Mouse (Mus musculus) monocyte, adult 5-6 weeks (primary cell): ENCODE data around the gene Hoxd10. TPM values are rescaled to one million over a fixed set of nuclear protein-coding genes. Genes with fewer than 3 reads are reported as not detected.
A peak's percentile ranks its signal among the peaks of the same experiment; 100 is the strongest.

Experiments used
- ATAC-seq: fragments of 153-309, 156-312 bp; replicated peaks from 2 replicates; pipeline ENCODE4 v1.8.0; 2017; ENCODE audit warnings: mild to moderate bottlenecking; ENCODE audit not compliant: low TSS enrichment, insufficient number of reproducible peaks, severe bottlenecking, poor library complexity, low FRiP score
- total RNA-seq: library from RNA; stranded (forward); fragments of 200-1000, 200-491, 200-594 nt; gene quantifications from 3 replicates; pipeline ENCODE4 v1.2.3, GENCODE M21; 2017

The Hoxd10 gene
- total RNA-seq, 1 experiment from 2014 or later = not detected

DNA sequence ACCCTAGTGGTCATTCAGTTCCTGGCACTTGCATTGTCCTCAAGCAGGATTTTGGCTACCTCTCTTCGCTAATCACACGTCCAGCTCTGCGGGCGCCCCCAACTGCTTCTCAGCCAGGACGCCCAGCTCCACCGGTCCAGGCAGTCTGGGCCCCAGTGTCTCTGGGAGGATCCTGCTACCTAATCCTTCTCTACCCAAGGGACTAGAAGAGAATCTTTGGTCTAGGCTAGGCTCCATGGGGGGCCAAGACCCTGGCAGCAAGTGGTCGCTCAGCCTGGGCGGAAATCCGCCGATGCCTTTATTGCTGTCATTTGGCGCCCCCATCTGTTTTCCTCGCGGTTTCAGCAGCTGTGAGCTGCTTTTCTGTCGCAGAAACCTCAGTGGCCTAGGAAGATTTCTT is 30.0 kb upstream of the Hoxd10 start:
- no peak for ATAC-seq

DNA sequence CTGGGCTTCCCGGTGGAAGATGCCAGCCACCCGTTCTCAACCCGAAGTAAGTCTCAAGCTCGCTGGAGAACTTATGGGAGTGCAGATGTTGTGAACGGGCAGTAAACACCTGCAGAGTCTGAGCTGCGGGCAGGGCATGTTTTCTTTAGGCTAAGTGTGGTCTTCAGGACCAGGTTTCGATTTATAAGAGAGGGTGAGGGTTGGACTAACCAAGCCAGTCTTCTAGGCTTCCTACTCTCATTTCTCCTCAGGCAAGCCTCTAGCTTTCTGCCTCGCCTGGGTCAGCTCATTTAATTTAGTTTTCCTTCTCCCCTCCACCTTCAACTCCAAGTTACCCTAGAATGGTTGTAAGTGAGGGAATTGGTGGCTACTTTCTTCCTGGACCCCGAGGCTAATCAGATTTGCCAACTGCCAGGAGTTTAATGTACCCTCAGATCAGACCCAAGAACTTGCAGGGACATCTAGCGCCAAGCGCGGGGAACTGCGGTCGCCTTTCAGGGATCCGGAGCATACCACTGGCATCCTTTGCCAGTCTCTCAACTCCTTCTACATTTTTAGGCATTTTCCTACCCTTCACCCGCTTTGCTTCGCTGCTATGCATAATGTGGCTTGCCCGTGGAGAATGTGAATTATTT is 28.3 kb upstream of the Hoxd10 start:
- no peak for ATAC-seq

DNA sequence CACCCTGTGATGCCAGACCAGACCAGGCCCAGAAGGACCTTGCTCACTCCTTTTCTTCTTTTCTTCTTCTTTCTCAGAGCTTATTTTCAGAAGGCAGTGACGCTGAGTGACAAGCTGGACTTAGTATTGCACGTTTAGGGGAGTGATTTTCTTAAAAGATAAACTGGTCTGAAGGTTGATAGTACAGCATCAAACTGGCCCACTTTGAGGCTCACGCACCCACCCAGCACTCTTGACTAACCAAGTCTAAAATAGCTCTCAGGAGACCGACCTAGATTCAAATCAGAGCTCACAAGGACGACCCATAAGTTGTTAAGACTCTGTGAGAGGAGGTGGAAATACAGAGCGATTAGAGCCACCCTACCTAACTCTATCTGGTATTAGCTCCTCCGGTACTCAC is 25.3 kb upstream of the Hoxd10 start:
- no peak for ATAC-seq

DNA sequence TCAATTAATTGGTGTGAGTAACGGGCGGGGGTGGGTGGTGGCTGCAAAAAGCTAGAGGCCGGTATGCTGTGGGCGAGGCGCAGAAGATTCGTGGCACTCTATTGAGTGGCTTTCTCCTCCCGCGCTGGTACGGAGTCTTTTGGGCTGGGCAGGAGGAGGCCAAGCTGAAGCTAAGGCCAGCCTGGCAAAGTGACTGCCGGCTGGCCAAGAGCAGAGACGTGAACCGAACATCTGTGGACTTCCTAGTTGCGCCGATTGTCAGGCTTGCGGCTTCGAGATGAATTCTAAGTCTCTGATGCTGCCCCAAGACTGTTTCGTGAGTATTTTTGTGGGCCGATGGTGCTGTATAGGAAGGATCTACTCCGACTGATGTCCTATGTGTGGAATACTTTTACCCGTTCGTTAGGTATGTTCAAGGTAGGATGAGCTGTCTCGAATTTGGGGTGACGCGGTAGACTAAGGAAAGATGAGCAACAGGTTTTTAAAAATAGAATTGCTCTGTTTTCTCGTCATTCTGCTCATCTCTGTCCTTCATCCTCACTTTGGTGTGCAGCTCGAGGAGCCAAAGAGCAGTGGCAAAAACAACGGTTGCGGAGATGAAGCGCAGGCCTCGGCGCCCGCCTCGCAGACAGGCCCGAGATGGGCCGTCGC is 24.4 kb upstream of the Hoxd10 start:
- no peak for ATAC-seq

DNA sequence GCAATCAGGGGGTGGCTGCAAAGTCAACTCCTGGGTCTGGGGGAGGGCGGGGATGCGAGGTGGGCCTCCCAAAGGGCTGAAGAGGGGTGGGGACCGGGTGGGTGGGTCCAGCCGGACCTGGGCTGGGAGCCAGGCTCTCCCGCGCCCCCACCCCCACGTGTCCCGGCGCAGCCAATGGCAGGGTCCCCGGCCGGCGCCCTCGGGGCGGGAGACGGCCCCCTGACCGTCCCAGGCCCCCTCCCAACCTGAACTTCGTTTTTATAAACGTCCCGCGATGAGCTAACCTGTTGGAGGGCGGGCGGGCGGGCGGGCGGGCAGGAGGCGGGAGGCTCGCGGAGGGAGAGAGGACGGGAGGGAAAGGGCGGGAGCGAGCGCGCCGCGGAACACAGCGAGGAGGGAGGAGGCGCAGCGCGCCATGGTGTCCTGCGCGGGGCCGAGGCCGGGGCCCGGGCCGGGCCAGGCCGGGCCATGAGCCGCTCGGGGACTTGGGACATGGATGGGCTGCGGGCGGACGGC is 23.8 kb upstream of the Hoxd10 start, which contains the start of gene Hoxd13:
Hoxd13 (plus strand) TSS at position 469 of the 516 bp plus-strand sequence.
- ATAC-seq = no peak

DNA sequence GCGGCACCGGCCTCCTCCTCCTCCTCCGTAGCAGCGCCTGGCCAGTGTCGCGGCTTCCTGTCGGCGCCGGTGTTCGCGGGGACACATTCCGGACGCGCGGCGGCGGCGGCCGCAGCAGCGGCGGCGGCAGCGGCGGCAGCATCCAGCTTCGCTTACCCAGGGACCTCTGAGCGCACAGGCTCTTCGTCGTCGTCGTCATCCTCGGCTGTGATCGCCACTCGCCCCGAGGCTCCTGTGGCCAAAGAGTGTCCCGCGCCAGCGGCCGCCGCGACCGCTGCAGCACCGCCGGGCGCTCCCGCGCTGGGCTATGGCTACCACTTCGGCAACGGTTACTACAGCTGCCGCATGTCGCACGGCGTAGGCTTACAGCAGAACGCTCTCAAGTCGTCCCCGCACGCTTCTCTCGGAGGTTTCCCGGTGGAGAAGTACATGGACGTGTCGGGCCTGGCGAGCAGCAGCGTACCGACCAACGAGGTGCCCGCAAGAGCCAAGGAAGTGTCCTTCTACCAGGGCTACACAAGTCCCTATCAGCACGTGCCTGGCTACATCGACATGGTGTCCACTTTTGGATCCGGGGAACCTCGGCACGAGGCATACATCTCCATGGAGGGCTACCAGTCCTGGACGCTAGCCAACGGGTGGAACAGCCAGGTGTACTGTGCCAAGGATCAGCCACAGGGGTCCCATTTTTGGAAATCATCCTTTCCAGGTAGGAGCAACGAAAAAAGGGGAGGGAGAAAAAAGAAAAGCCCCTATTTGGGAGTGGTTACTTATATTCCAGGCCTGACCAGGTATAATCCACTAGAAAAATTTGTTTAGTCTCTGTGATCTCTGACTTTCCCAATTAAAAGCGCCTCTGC is 23.1 kb upstream of the Hoxd10 start:
- ATAC-seq = no peak

DNA sequence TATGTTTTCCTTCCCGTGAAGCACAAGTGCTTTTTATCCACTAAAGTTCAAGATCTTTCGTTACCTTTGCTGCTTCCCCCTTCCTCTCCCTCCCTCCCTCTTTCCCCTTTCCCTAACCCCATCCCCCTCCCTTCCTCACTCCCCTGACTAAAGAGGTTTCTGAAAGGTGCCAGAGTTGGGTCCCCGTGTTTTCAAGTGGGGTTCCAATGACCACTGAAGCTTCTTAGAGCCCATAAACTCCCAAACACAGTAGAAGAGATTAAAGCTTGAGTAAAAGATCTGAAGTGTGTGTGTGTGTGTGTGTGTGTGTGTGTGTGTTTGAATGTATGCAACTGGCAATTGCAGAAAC is 22.5 kb upstream of the Hoxd10 start:
- ATAC-seq = no peak

DNA sequence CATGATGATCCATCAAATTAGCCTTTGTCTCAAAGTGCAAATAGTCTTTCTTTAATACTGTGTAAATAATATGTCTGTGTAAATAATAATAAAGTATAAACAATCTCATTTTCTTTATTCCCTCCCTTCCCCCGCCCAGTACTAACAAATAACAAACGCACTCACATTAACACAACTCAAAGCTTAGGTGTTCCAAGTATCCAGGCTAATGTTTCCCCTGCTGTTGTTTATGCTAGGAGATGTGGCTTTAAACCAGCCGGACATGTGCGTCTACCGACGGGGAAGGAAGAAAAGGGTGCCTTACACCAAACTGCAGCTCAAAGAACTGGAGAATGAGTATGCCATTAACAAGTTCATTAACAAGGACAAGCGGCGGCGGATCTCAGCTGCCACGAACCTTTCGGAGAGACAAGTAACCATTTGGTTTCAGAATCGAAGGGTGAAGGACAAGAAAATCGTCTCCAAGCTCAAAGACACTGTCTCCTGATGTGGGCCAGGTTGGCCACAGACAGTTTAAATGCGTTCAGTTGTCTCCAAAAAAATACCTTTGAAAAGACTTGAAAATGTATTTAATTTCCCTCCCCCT is 22.0 kb upstream of the Hoxd10 start:
- ATAC-seq = no peak

DNA sequence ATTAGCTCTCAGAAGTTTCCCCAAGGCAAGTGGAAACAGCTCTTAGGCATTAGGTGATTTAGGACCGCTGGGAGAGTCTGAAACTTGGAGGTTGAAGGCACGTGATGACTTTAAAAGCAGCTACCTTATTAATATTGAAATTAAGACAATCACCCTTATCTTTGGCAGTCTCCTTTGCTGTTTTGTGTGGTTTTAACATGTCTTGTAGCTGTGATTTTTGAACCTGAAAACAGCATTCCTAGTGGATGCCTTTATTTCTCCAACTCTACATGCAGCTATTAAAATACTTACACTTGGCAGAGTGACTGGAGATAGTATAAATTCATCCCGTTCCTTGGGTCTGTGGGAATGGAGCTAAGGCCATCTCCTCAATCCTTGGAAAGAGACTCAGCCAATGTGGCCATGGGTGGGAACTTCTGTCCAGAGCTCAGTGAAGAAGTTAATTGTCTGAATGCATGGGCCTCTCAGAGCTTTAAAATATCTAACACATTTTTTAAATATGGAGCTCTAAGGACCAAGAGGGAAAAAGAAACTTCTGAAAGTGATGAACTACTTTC is 21.0 kb upstream of the Hoxd10 start:
- no peak for ATAC-seq

DNA sequence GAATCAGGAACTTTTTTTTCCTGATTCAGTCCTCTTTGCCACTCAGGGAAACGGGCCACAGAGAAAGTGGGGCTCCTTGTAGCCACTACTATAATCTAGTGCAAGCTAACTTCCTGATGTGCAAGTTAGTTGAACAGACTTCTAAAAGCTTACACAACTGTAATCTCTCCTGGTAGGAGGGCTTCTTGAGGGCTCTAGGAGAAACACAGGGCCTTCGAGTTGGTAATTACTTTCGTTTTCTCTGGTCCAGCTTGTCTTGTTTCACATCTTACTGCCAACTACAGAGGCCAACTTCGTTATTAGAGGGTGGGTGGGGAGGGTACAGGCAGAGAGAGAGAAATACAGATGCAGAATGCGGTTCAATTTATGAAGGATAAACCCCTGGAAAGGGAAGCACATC is 19.9 kb upstream of the Hoxd10 start:
- ATAC-seq = no peak

DNA sequence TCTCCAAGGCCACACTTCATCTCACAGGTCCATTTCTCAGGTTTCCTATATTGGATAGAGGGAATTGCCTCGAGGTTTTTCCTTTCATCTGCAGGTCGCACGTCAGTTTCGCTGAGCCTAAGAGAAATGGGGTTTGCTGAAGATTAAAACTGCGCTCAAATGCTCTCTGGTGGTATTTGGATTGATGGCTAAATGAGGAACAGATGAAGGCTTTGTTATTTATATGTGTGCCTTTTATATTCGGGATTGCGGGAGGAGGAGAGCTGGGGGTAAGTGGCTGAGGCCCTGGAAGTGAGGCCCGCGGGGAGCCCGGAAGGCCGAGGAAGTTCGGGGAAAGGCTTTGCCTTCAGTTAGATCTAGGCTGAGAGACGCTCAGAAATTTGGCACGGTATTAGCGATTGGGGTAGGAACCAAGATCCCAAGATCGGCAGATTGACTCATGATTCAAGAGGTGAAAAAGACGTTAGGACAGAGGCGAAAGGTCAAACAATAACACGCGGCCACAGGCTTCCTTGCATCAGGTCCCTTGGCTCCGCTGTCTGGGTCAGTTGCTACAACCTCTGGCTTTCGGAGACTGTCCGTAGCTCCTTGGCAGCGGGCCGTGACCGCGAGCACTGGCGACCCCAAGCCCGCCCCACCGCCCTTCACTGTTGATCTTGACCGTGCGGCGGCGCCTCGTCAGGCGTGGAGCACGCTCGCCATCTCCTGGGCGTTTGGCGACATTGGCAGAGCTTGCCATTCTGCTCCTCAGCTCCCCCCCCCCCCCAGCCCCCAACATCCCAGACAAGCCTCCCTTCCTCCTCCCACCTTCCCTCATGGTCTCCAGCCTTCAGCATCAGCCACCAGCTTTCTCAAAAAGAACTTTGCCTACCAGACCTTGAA is 19.0 kb upstream of the Hoxd10 start:
- peak; percentile 54 for ATAC-seq

DNA sequence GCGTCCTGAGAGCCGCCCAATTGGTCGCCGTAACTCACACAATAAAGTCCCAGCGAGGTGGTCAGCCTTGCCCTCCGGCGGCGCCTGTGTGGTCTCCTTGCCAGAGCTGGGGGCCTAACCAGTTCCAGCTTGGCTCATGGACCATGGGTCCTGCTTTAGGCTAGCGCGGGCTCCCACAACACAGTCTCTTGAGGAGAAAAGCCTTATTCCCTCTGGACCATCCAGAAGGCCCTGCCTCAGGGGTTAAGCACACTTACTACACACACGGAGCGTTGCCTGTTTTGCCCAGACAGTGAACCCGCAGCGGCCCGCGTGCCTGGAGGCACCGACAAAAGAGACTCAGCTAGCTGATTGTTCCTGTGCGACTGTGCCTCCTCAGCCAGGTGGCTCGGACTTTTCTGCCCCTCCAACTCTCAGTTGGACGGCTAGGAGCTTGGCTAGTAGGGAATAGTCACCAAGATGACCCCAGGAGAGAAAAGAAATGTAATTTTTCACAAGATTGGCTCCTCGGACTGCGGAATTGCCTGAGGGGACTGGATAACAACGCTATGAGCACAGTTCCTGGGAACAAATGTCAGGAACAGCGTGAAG is 17.8 kb upstream of the Hoxd10 start:
- no peak for ATAC-seq

DNA sequence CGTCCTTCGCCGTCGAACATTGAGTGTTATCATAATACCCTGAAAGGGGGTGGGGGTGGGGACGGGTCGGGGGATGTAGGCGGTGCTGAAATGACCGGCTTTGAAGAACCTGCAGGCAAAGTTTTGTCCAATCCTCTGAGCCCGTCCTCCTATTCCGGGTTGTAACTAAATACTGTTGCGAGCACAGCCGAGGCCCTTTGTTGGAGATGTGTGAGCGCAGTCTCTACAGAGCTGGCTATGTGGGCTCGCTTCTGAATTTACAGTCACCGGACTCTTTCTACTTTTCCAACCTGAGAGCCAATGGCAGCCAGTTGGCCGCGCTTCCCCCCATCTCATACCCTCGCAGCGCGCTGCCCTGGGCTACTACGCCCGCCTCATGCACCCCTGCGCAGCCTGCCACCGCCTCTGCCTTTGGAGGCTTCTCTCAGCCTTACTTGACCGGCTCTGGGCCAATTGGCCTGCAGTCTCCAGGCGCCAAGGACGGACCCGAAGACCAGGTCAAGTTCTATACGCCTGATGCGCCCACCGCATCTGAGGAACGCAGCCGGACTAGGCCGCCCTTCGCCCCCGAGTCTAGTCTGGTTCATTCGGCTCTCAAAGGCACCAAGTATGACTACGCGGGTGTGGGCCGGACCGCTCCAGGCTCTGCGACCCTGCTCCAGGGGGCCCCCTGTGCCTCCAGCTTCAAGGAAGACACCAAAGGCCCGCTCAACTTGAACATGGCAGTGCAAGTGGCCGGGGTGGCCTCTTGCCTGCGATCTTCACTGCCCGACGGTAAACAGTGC is 16.7 kb upstream of the Hoxd10 start, which contains the start of gene Hoxd12:
Hoxd12 (plus strand) TSS at position 133 of the 785 bp plus-strand sequence.
- ATAC-seq = no peak

DNA sequence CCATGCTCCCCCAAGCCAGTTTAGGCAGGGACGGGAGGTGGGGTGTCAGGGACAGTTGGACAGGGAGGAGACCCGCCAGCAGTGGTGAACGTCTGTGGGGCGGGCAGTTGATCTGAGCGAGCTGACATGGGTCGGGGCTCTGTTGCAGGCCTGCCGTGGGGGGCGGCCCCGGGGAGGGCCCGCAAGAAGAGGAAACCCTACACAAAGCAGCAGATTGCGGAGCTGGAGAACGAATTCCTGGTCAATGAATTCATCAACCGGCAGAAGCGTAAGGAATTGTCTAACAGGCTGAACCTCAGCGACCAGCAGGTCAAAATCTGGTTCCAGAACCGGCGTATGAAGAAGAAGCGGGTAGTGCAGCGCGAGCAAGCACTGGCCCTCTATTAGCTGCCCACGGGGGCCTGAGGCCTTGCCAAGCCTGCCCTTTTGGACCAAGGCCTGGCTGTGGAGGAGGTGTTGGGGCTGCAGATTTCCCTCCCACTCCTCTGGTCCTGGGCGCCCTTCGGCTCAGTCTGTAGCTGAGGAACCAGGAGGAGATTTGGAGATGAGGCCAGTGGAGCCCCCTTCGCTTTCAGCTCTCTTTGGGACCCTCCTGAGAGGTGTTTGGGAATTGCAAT is 15.9 kb upstream of the Hoxd10 start:
- ATAC-seq = no peak

DNA sequence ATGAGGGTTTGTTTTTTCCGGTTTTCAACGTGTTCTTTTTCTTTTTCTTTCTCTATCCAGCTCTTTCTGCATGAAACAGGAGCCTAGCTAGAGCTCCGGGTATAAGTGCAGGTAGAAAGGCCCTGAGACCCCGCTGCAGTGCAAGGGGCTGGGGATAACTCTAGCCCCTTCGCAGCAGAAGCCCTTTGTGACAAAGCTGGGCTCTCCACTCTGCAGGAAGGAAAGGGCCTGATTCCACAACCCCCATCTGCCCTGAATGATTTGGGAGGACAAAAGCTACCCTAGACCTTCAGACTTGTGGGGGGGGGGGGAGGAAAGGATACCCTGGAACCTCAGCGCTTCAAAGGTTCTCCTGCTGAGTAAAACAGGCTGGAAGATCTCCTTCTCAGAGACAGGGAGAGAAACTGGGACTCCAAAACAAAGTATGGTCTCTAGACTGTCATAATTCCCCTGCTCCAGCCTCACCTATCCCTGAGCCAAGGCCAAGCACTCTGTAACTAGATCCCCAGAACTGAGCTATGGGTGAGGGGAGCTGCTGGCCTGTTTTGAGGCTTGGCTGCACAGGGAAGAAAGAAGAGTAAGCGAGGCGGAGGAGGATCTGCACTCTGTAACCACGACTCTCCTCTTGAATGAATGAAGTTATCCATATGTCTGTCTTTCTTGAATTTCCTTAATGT is 15.2 kb upstream of the Hoxd10 start:
- no peak for ATAC-seq

DNA sequence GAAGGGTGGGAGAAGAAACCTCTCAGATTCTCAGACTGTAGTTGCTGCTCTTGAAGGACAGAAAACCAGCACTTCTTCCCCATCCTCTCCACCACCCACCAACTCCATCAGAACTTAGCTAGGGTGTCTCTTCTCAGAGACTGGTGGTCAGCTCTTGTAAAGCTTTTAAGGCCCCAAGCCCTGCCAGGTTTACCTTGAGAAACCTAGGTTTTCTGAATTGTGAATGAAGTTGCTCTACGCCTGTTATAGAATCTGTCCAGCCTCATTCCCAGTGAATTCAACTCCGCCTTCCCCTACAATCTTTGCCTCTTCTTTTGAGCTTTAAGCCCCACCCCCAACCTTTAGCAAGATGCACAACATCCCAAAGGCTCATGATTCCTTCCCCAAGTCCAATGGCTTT is 14.6 kb upstream of the Hoxd10 start:
- no peak for ATAC-seq
